Mouse (Mus musculus): ENCODE data around the gene Plekha4.

DNA sequence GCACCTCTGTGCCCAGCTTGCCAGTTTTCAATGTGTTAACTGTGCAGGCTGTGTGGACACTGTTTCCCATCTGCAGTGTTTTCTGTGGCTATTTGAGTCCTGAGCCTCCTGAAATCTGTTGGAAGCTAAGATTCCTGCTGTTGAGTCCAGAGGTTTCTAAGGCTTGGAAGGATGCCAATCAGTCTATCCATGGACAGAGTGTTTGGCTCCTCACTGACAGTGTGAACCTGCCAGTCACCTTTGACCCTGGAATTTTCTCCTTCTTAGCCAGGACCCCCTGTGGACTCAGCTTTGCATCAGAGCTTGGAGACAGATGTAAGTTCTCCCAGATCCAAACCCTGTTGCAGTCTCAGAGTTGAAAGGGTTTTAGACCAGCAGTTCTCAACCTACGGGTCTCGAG, 14.1 kb downstream of the Plekha4 start:
- TF ChIP-seq CTCF (conservative IDR thresholded peaks at IDR 0.05; ENCODE audit: low read length), result no peak
- no peak for TF ChIP-seq POU5F1 (IDR thresholded peaks at IDR 0.05; ENCODE audit: borderline replicate concordance, low read length)
- no peak for TF ChIP-seq NANOG (IDR thresholded peaks at IDR 0.05; ENCODE audit: borderline replicate concordance, low read length)

Measured in E14TG2a.4 (cell line).